Mouse (Mus musculus): ENCODE results near the gene Surf6.
"Not testable (repeated sequence)": the region's sequence is repeated elsewhere in the genome, so short reads cannot be mapped to it uniquely, and the experiment has no call there.

Surf6 gene

GRCm38 (mm10) chr2:26914148-26914941 lies 11.7 kb upstream of the Surf6 start:
- intact Hi-C loops (cut with DNase I): no loop called here

- intact Hi-C loops (cut with DNase I): no loop called here
Observed at GRCm38 (mm10) chr2:26913416-26914147, 10.9 kb upstream of the Surf6 start.

DNA sequence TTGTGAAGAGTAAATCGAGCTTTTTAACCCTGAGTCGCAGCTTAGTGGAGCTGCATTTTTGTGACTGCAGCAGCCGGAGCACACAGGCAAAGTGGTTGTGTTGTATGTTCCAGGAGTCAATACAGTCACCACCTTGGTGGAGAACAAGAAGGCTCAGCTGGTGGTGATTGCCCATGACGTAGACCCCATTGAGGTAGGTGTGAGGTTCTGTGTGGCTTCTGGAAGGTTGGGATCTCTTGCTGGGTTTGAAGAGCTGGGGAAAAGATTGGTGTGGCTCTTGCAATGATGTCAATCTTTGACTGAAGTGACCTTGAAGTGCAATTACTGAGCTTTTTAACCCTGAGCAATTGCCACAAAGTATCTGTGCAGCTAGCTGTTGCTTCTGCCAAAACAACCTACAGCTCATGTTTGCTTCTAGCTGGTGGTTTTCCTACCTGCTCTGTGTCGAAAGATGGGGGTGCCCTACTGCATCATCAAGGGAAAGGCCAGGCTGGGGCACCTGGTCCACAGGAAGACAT lies 9.6 kb upstream of the Surf6 start:
- intact Hi-C loops (cut with DNase I): no loop called here

DNA sequence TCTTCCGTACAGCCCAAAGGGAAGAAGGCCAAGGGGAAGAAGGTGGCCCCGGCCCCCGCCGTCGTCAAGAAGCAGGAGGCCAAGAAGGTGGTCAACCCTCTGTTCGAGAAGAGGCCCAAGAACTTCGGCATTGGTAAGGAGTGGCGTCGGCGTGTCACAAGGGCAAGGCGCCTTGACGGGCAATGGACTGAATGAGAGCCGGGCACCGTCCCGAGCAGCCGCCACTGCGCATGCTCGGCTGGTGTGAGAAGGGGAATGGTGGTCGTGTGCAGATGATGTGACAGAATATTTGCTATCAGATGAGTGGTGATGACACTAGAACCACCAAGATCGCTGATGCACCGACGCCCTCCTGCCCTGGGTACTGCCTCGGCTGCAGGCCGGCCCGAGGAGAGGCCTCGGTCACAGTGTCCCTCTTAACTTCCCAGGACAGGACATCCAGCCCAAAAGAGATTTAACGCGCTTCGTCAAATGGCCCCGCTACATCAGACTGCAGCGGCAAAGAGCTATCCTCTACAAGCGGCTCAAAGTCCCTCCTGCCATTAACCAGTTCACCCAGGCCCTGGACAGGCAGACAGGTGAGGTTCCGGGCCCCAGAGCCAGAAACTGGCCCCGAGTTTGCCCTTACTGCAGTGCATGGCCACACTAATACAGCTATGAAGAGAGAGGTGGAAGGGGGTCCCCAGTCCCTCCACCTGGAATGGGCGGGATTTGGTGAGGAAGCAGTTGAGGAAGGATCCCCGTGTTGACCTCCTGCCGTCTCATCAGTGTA lies 8.5 kb upstream of the Surf6 start:
- intact Hi-C loops (cut with DNase I): no loop called here

DNA sequence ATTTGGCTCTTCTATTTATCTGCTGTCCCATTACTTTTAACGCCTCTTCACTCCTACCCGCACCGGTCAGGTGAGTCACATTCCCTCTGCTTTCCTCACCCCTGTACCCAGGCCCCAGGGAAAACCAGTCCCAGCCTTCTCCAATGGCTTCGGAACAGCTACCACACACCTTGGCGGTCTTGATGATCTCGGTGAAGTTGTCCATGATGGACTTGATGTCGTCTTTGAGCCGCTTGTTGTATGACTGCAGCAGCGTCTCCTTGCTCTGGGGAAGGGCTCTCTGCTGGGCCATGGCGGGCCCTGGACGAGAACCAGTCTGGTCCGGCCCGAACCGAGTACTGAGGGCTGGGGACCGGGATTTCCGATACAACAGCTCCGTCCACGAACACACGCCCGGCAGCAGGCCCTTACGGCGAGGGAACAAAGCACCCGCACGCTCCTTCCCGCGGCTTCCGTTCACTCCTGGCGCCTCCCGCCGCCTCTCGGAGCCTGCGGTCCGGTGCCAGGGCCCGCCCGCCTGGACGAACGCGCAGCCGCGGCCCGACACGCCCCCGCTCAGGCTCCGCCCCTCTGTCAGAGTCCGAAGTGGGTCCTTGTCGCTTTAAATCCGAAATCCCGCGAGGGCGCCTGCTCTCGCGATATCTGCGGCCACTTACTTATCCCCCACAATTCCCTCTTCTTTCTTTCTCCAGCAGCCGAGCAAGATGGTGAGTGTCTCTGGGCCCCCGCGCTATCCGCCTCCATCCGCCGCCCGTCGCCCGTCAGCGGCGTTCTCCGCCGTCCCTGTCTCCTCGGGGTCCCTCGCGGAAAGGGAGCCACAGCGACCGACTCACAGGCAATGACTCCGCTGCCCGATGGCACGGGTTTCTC lies 7.7 kb upstream of the Surf6 start, which contains the start of the genes Med22 and Rpl7a:
Gene Med22 (minus strand): TSS at position 554 of the 870 bp plus-strand sequence.
Gene Rpl7a (plus strand): TSS at position 641 of the 870 bp plus-strand sequence.
- intact Hi-C loops (cut with DNase I): no loop called here

DNA sequence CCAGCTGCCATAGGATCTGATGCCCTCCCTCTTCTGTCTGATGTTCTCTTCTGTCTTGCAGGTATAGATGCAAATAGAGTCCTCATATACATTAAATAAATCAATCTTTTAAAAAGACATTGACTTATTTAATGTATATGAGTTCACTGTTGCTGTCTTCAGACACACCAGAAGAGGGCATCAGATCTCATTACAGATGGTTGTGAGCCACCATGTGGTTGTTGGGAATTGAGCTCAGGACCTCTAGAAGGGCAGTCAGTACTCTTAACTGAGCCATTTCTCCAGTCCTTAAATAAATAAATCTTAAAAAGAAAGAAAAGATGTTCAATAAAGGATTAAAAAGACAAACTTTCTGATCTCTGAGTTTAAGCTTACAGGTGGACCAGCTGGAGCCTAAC lies 6.7 kb upstream of the Surf6 start:
- intact Hi-C loops (cut with DNase I): loop anchor here (5.0 kb wide), 1 partner anchor 53 kb away; the partner anchor contains the start of gene Rexo4

DNA sequence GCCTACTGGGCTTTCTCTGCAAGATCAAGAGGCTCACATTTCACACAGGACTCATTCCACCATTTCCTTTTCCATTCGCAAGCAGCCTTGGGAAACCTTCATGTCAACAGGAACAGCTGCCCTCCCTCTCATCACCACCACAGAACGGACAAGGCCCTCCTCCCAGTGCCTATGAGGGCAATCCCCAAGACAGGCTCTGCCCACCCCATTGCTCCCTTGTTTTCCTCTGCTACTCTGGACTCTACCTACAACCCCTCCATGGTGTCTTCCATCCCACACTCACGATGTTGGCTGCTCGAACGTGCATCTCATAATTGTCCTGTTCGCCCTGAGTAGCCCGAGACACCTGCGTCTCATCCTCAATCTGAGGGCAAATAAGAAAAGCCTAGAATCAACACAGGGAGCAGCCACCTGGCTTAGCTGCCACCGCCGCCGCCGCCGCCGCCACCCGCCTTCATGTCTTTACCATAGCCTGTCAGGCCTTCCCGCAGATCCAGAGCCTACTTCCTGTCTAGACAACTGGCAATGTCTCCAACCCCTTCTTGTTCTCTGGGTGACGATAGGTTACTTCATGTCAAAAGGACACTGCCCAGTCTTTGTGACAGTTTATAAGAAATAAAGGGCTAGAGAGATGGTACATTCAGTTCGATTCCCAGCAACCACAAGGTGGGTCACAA lies 6.2 kb upstream of the Surf6 start:
- intact Hi-C loops (cut with DNase I): loop anchor here (5.0 kb wide), 1 partner anchor 53 kb away; the partner anchor contains the start of gene Rexo4

- intact Hi-C loops (cut with DNase I): loop anchor here (5.0 kb wide), 1 partner anchor 55 kb away; the partner anchor contains the start of gene Rexo4
Observed at GRCm38 (mm10) chr2:26907109-26907508, 4.4 kb upstream of the Surf6 start.

- intact Hi-C loops (cut with DNase I): loop anchor here (5.0 kb wide), 1 partner anchor 56 kb away; the partner anchor contains the start of gene Rexo4
Observed at GRCm38 (mm10) chr2:26906431-26906830, 3.8 kb upstream of the Surf6 start.

- intact Hi-C loops (cut with DNase I): loop anchor here (5.0 kb wide), 1 partner anchor 56 kb away; the partner anchor contains the start of gene Rexo4
Observed at GRCm38 (mm10) chr2:26905936-26906335, 3.3 kb upstream of the Surf6 start.

DNA sequence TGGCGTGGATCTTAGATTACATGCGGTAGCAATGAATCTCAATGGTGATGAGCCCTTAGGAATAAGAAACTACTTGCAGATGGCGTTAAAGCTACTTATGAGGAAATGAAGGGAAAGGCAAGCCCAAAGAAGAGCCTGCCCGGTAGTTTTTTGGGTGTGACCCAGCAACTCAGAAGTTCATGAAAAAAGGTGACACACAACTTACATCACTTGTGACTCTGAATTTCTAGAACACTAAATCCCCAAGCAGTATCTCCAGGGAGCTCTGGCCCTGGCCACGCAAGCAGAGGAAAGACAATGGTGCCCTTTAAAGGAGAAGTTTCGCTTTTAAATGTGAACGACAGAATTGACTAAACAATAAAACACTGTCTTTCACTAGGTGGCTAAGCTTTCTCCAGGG lies 632 bp upstream of the Surf6 start:
- intact Hi-C loops (cut with DNase I): no loop called here

- intact Hi-C loops (cut with DNase I): no loop called here
Observed at GRCm38 (mm10) chr2:26901834-26902400, 762 bp downstream of the Surf6 start.

- intact Hi-C loops (cut with DNase I): no loop called here
Observed at GRCm38 (mm10) chr2:26900731-26901130, 1.9 kb downstream of the Surf6 start.

DNA sequence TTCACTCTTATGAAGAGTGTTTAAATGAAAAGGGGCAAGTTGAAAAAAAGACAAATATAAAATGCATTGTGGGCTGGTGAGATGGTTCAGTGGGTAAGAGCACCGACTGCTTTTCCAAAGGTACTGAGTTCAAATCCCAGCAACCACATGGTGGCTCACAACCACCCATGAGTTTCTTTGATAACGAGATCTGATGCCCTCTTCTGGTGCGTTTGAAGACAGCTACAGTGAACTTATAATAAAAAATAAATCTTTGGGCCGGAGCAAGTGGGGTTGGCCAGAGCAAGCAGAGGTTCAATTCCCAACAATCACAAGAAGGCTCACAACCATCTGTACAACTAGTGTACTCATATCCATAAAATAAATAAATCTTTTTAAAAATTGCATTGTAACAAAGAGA lies 6.8 kb downstream of the Surf6 start:
- intact Hi-C loops (cut with DNase I): no loop called here

- intact Hi-C loops (cut with DNase I): not testable (repeated sequence)
Observed at GRCm38 (mm10) chr2:26886170-26886569, 16.5 kb downstream of the Surf6 start.

- intact Hi-C loops (cut with DNase I): not testable (repeated sequence)
Observed at GRCm38 (mm10) chr2:26885541-26885940, 17.1 kb downstream of the Surf6 start.

DNA sequence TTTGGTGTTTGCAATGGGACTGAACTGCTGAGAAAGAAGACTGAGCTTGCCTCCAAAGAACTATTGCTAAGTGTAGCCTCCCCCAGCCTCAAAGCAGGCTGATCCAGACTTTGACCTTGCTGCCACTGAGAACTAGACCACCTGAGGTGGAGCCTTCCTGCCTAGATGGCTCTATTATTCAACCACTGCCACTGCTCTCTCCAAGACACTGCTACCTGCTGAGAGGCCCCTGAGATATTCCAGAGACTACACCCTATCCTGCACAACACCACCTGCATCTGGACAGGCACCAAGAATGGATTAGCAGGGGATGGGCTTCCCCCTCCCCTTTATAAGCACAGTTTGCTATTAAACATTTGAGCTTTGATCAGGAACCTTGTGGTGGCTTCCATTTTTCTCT lies 24.1 kb downstream of the Surf6 start:
- intact Hi-C loops (cut with DNase I): no loop called here

DNA sequence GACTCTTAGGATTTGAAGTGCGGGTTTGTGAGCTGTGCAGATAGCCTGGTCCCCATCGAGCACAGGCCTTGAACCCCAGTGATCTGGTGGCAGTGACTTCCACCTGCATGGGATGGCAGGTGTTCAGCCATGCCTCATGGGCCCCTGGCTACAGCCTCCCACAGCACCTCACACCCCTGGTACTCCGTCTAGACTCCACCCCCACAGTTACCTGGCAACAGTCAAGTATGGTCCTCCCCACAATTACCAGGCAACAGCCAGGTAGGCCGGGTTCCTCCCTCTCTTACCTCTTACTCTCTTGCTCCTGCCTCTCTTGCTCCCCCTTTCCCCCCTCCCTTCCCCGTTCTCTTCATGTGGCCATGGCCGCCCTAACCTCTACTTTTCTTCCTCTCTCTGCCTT lies 32.0 kb downstream of the Surf6 start:
- intact Hi-C loops (cut with DNase I): no loop called here

GRCm38 (mm10) chr2:26864879-26865278 lies 37.8 kb downstream of the Surf6 start, which contains the start of gene Abo:
Abo (minus strand) TSS chr2:26864979.
- intact Hi-C loops (cut with DNase I): no loop called here
